Mouse (Mus musculus) stomach, postnatal 0 days (tissue): ENCODE measurements at regions not wholly inside any gene's neighbourhood (a gene's known extent, or its start where the extent isn't known, plus 50 kb on each side); places are given as distances from the start of the nearest gene placed in this dataset.

Experiments used
- ATAC-seq: fragments of 200-750 bp; cut with Nextera tagmentation; 2 replicates; pipeline ENCODE4 v1.8.0; 2017; ENCODE audit not compliant: low FRiP score, low TSS enrichment
- DNase-seq: peaks from one replicate; pipeline ENCODE4 v3.0.0-alpha.2; 2016; ENCODE audit warnings: low spot score
- H3K27ac ChIP-seq: fragments of 300-500 bp; sonication (generic); replicated peaks from 2 replicates; pipeline ENCODE4 v1.5.1; 2014; ENCODE audit warnings: mild to moderate bottlenecking, control low read depth
- H3K27me3 ChIP-seq: fragments of 300-500 bp; sonication (generic); 2 replicates; pipeline ENCODE4 v1.6.1; 2014; ENCODE audit warnings: low read length; ENCODE audit not compliant: control insufficient read depth, insufficient read depth
- H3K36me3 ChIP-seq: fragments of 300-500 bp; sonication (generic); 2 replicates; pipeline ENCODE4 v1.6.1; 2014; ENCODE audit warnings: low read length, mixed read lengths; ENCODE audit not compliant: control insufficient read depth, insufficient read depth
- H3K4me1 ChIP-seq: fragments of 300-500 bp; sonication (generic); replicated peaks from 2 replicates; pipeline ENCODE4 v1.6.1; 2014; ENCODE audit warnings: antibody characterized with exemption; ENCODE audit not compliant: control insufficient read depth, insufficient read depth
- H3K4me2 ChIP-seq: fragments of 300-500 bp; sonication (generic); replicated peaks from 2 replicates; pipeline ENCODE4 v1.6.1; 2014; ENCODE audit warnings: low read depth, mild to moderate bottlenecking, control low read depth, moderate library complexity
- H3K4me3 ChIP-seq: fragments of 300-500 bp; sonication (generic); 2 replicates; pipeline ENCODE4 v1.5.1; 2014; ENCODE audit warnings: low read depth, low read length, control low read depth
- H3K9ac ChIP-seq: fragments of 300-500 bp; sonication (generic); 2 replicates; pipeline ENCODE4 v1.6.1; 2014; ENCODE audit warnings: mild to moderate bottlenecking, low read length, control low read depth, mixed read lengths
- H3K9me3 ChIP-seq: fragments of 300-500 bp; sonication (generic); 2 replicates; pipeline ENCODE4 v1.6.1; 2016; ENCODE audit warnings: low read length; ENCODE audit not compliant: control insufficient read depth
- CTCF ChIP-seq: IDR thresholded peaks from 2 replicates; pipeline ENCODE4 v1.5.1; 2016; ENCODE audit warnings: antibody characterized with exemption, low read depth, mild to moderate bottlenecking, moderate library complexity
- EP300 ChIP-seq: optimal IDR thresholded peaks from 2 replicates; pipeline ENCODE3; 2016; ENCODE audit warnings: antibody characterized with exemption
- WGBS: fragments of 180-500 bp; shearing (Covaris S2); extraction: QIAGEN DNeasy Blood & Tissue Kit; methylation state at CpG from one replicate; pipeline ENCODE4 v1.1.7; 2014; 5-methylcytosine and 5-hydroxymethylcytosine counted together

DNA sequence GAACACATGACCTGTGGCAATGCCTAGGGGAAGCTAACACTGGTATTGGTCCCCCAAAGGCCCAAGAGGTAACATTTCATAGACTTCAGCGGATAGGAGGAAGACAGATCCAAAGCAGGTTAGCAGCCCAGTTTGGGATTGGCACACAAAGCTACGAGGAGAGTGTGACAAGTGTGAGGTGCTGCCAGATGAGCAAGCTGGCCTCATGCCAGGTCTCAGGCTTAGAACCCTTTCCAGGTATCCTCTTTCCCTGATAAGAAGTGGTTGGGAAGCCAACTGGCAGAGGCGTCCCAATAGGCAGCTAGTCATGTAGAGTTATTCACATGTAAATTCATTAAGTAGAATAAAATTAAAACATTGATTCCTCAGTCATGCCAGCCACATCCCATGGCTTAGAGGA is 112.3 kb upstream of the Ntm start:
- Histone ChIP-seq H3K4me3 (no peak overlapping the region), H3K27ac (no peak overlapping the region), H3K9me3 (no peaks in the 10 kb centered on the region), H3K9ac (no peak overlapping the region), H3K36me3 (no peaks in the 10 kb centered on the region), H3K4me2 (no peak overlapping the region), H3K27me3 (no peaks in the 10 kb centered on the region), H3K4me1 (no peaks in the 10 kb centered on the region)
- ATAC-seq (no peak), DNase-seq (no peak)
- WGBS, result 84% methylated on average over 3 of the region's 3 CpGs
- TF ChIP-seq CTCF (no peak), EP300 (no peak)

- no peaks in the 10 kb centered on the region for H3K36me3 ChIP-seq
- 86% methylated on average over 6 of the region's 6 CpGs for WGBS
- DNase-seq, result no peak
- H3K9ac ChIP-seq, result no peak overlapping the region
- H3K9me3 ChIP-seq, result no peaks in the 10 kb centered on the region
- no peak overlapping the region for H3K27ac ChIP-seq
- no peak for TF ChIP-seq CTCF
- TF ChIP-seq EP300, result no peak
- no peak overlapping the region for H3K4me3 ChIP-seq
- no peaks in the 10 kb centered on the region for H3K27me3 ChIP-seq
- ATAC-seq, result no peak
- H3K4me2 ChIP-seq, result no peak overlapping the region
- no peaks in the 10 kb centered on the region for H3K4me1 ChIP-seq
Observed at GRCm38 (mm10) chr9:30076006-30076405, 113.1 kb upstream of the Ntm start.

DNA sequence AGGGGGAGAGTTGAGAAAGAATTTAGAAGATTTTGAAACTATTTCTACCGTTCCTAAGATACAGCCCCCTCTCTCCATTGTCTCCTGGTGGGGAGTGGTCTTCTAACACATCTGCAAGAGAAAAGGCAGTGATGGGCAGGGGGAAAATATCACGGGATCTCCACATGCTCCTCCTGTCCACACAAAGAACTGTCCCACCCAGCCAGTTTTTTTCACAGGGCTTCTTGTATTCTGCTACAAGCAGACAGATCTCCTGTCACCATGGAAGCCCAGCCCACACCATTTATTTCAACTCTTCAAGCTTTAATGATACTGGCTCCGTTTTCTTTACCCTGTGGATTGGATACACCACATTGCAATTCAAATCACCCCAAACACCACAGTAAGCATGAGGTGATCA is 113.5 kb upstream of the Ntm start:
- no peaks in the 10 kb centered on the region for H3K4me1 ChIP-seq
- no peak overlapping the region for H3K9ac ChIP-seq
- H3K36me3 ChIP-seq, result no peaks in the 10 kb centered on the region
- no peaks in the 10 kb centered on the region for H3K27me3 ChIP-seq
- 42% methylated on average over 3 of the region's 3 CpGs for WGBS
- no peaks in the 10 kb centered on the region for H3K9me3 ChIP-seq
- ATAC-seq (no peak), DNase-seq (no peak)
- H3K27ac ChIP-seq, result no peak overlapping the region
- H3K4me2 ChIP-seq, result no peak overlapping the region
- H3K4me3 ChIP-seq, result no peak overlapping the region
- TF ChIP-seq CTCF (no peak), EP300 (no peak)

GRCm38 (mm10) chr9:30101942-30102341 is 139.0 kb upstream of the Ntm start:
- 42% methylated on average over 6 of the region's 6 CpGs for WGBS
- Histone ChIP-seq H3K36me3 (no peaks in the 10 kb centered on the region), H3K4me3 (no peak overlapping the region), H3K4me1 (no peaks in the 10 kb centered on the region), H3K27ac (no peak overlapping the region), H3K4me2 (no peak overlapping the region), H3K9ac (no peak overlapping the region), H3K27me3 (no peaks in the 10 kb centered on the region), H3K9me3 (no peaks in the 10 kb centered on the region)
- TF ChIP-seq CTCF (no peak), EP300 (no peak)
- ATAC-seq, result no peak
- DNase-seq, result no peak

- 58% methylated on average over 3 of the region's 3 CpGs for WGBS
- DNase-seq, result no peak
Observed at GRCm38 (mm10) chr9:30122371-30122770, 159.4 kb upstream of the Ntm start.

DNA sequence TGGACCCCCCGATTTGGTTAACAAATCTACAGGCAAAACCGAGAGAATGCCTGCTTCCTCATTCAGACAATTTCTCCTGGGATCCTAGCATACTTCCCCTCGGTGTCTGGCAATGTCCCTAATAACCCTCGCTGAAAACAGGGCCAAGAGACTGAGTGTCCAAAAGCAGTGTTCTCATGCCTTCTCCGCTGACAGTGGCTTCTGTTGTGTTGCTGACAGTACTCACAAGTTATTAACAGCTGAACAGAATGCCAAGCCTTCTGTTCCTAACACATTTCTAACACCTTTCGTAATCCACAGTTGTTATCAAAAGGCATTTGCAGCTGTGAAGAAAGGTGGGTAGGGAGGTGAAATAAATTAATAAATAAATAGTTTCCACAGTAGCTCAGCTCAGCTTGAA is 166.2 kb upstream of the Ntm start:
- H3K9ac ChIP-seq, result no peak overlapping the region
- no peaks in the 10 kb centered on the region for H3K27me3 ChIP-seq
- no peak overlapping the region for H3K4me3 ChIP-seq
- WGBS, result 62% methylated on average over 6 of the region's 6 CpGs
- H3K36me3 ChIP-seq, result no peaks in the 10 kb centered on the region
- no peaks in the 10 kb centered on the region for H3K9me3 ChIP-seq
- H3K4me2 ChIP-seq, result no peak overlapping the region
- DNase-seq, result no peak
- H3K27ac ChIP-seq, result no peak overlapping the region
- no peak for ATAC-seq
- H3K4me1 ChIP-seq, result no peaks in the 10 kb centered on the region
- TF ChIP-seq EP300, result no peak

More at GRCm38 (mm10) chr9:30122371-30122770, 159.4 kb upstream of the Ntm start:
- Histone ChIP-seq H3K36me3 (no peaks in the 10 kb centered on the region), H3K27me3 (no peaks in the 10 kb centered on the region), H3K27ac (no peak overlapping the region), H3K4me1 (no peaks in the 10 kb centered on the region), H3K9me3 (no peaks in the 10 kb centered on the region), H3K4me2 (no peak overlapping the region), H3K9ac (no peak overlapping the region), H3K4me3 (no peak overlapping the region)
- no peak for TF ChIP-seq CTCF
- no peak for TF ChIP-seq EP300
- no peak for ATAC-seq
